Mouse (Mus musculus) frontal cortex, adult 2 months (tissue): ENCODE results near the gene Olfr346. TPM values are rescaled to one million over a fixed set of nuclear protein-coding genes. Genes with fewer than 3 reads are reported as not detected.

ENCODE experiments used
- DNase-seq, 2 experiments: peaks; one replicate each; pipeline ENCODE4 v3.0.0; 2022; ENCODE audit warnings: low spot score in 1 of 2; ENCODE audit errors: extremely low spot score in 1 of 2
- polyA plus RNA-seq: library from polyadenylated mRNA; depleted of rRNA; stranded (reverse); fragments of >200 nt; gene quantifications from 2 replicates; pipeline ENCODE4 v1.2.3, GENCODE M21; 2012; rRNA removed

Olfr346 gene
- not detected in 2 replicates for polyA plus RNA-seq

DNA sequence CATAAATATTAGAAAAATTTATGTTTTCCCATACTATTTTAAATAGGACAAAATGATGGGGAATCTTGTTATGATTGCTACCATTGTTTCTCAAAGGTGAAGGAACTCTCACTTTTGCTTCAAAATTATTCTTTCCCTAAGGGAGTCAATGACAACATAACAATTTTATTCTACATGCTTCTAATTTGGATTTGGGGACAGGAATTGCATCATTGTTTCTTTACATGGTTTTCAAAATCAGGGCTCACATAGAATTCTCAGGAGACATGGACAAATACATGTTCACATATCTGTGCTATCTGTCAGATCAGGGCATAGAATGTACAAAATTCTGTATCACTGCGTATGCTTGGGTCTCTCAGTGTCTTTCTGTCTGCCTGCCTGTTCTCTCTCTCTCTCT lies at the start of gene Olfr346:
Olfr346 (plus strand) TSS at position 301 of the 400 bp plus-strand sequence.
- DNase-seq: no peak

GRCm38 (mm10) chr2:36639741-36640140 lies 45.8 kb upstream of the Olfr346 start, which contains the start of gene Olfr345:
Olfr345 (plus strand) TSS chr2:36640041.
- no peak for DNase-seq

DNA sequence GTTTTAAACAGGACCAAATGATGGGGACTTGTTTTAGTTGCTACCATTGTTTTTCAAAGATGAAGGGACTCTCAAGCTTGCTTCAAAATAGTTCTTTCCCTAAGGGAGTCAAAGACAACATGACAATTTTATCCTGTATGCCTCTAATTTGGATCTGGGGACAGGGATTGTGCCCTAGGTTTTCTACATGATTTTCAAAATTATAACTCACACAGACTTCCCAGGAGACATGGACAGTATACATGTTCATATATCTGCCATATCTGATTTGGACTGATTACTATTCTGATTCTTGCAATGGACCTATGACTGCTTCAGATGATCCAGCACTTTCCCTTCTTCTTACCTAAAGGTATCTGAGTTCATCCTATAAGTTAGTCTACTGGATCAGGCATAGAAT lies 46.0 kb downstream of the Olfr346 start, which contains the start of gene Olfr347:
Olfr347 (plus strand) TSS at position 301 of the 400 bp plus-strand sequence.
- DNase-seq: no peak

GRCm38 (mm10) chr2:36736226-36736625 lies 50.6 kb downstream of the Olfr346 start:
- DNase-seq: no peak

Other genes starting within 250 kb of the Olfr346 start
- not detected in 2 replicates for gene Olfr340, start 233.2 kb upstream of the Olfr346 start, polyA plus RNA-seq
- gene Olfr341, start 203.3 kb upstream of the Olfr346 start, polyA plus RNA-seq: not detected in 2 replicates
- not detected in 2 replicates for gene Olfr342, start 160.8 kb upstream of the Olfr346 start, polyA plus RNA-seq
- gene Olfr344, start 119.1 kb upstream of the Olfr346 start, polyA plus RNA-seq: not detected in 2 replicates
- not detected in 2 replicates for gene Olfr345, start 45.7 kb upstream of the Olfr346 start, polyA plus RNA-seq
- not detected in 2 replicates for gene Olfr347, start 46.1 kb downstream of the Olfr346 start, polyA plus RNA-seq
- not detected in 2 replicates for gene Olfr348, start 98.5 kb downstream of the Olfr346 start, polyA plus RNA-seq
- not detected in 2 replicates for gene Olfr50, start 104.8 kb downstream of the Olfr346 start, polyA plus RNA-seq
- gene Olfr3, start 131.2 kb downstream of the Olfr346 start, polyA plus RNA-seq: 0.04 and 0.08 TPM in 2 replicates
- gene Olfr350, start 160.5 kb downstream of the Olfr346 start, polyA plus RNA-seq: not detected in 2 replicates
- not detected in 2 replicates for gene Olfr351, start 176.9 kb downstream of the Olfr346 start, polyA plus RNA-seq
- gene Olfr352, start 182.7 kb downstream of the Olfr346 start, polyA plus RNA-seq: not detected in 2 replicates
- not detected in 2 replicates for gene Olfr353, start 207.1 kb downstream of the Olfr346 start, polyA plus RNA-seq
- not detected in 2 replicates for gene Olfr354, start 219.9 kb downstream of the Olfr346 start, polyA plus RNA-seq
- not detected in 2 replicates for gene Olfr355, start 243.1 kb downstream of the Olfr346 start, polyA plus RNA-seq